Mouse (Mus musculus) midbrain, embryonic 10.5 days (tissue): ENCODE data around the gene Ptprg. TPM values are rescaled to one million over a fixed set of nuclear protein-coding genes. Genes with fewer than 3 reads are reported as not detected.
"Not testable (repeated sequence)": the region's sequence is repeated elsewhere in the genome, so short reads cannot be mapped to it uniquely, and the experiment has no call there.

Experiments
- DNase-seq: peaks from one replicate; pipeline ENCODE4 v3.0.0-alpha.2; 2017; ENCODE audit warnings: low spot score
- H3K27ac ChIP-seq: fragments of 300-500 bp; sonication (generic); replicated peaks from 2 replicates; pipeline ENCODE4 v1.5.1; 2016; ENCODE audit warnings: mild to moderate bottlenecking
- H3K27me3 ChIP-seq: fragments of 300-500 bp; sonication (generic); 2 replicates; pipeline ENCODE4 v1.6.1; 2016; ENCODE audit warnings: low read depth, mild to moderate bottlenecking; ENCODE audit not compliant: poor library complexity, severe bottlenecking
- H3K36me3 ChIP-seq: fragments of 300-500 bp; sonication (generic); 2 replicates; pipeline ENCODE4 v1.6.1; 2016; ENCODE audit warnings: mild to moderate bottlenecking, moderate library complexity
- H3K4me1 ChIP-seq: fragments of 300-500 bp; sonication (generic); 2 replicates; pipeline ENCODE4 v1.6.1; 2016
- H3K4me3 ChIP-seq: fragments of 300-500 bp; sonication (generic); 2 replicates; pipeline ENCODE4 v1.5.1; 2016; ENCODE audit warnings: mild to moderate bottlenecking, moderate library complexity
- H3K9me3 ChIP-seq: fragments of 300-500 bp; sonication (generic); replicated peaks from 2 replicates; pipeline ENCODE4 v1.6.1; 2016; ENCODE audit warnings: mild to moderate bottlenecking
- WGBS: fragments of 180-500 bp; shearing (Covaris S2); methylation state at CpG from one replicate; pipeline ENCODE4 v1.1.7; 2016; 5-methylcytosine and 5-hydroxymethylcytosine counted together
- polyA plus RNA-seq: library from polyadenylated mRNA; unstranded; fragments of >200 nt; fragmentation: Nextera tagmentation; extraction: Ambion mirVana; gene quantifications from 2 replicates; pipeline ENCODE4 v1.2.1, GENCODE M21; 2016

The Ptprg gene
- polyA plus RNA-seq, 1 experiment from 2014 or later: 34.8 TPM

GRCm38 (mm10) chr14:11955020-11955882 lies 401.9 kb downstream of the Ptprg start:
- WGBS: 76% methylated on average over 6 of the region's 6 CpGs
- H3K36me3 ChIP-seq: peaks cover 3% of the 10 kb centered on the region; the same call in 1 of the 2 replicates
- H3K27me3 ChIP-seq: no peaks in the 10 kb centered on the region
- no peak for DNase-seq
- H3K4me3 ChIP-seq: no peak overlapping the region
- H3K27ac ChIP-seq: no peak overlapping the region
- no peaks in the 10 kb centered on the region for H3K9me3 ChIP-seq
- H3K4me1 ChIP-seq: no peaks in the 10 kb centered on the region

- WGBS: 77% methylated on average over 15 of the region's 15 CpGs
- peaks cover 6% of the 10 kb centered on the region for H3K4me1 ChIP-seq
- peaks cover 5% of the 10 kb centered on the region; the same call in 1 of the 2 replicates for H3K36me3 ChIP-seq
- DNase-seq: no peak
- no peaks in the 10 kb centered on the region for H3K9me3 ChIP-seq
- H3K27me3 ChIP-seq: no peaks in the 10 kb centered on the region
- H3K4me3 ChIP-seq: no peak overlapping the region
- H3K27ac ChIP-seq: no peak overlapping the region
Measured at GRCm38 (mm10) chr14:11960269-11961121, 407.2 kb downstream of the Ptprg start.

DNA sequence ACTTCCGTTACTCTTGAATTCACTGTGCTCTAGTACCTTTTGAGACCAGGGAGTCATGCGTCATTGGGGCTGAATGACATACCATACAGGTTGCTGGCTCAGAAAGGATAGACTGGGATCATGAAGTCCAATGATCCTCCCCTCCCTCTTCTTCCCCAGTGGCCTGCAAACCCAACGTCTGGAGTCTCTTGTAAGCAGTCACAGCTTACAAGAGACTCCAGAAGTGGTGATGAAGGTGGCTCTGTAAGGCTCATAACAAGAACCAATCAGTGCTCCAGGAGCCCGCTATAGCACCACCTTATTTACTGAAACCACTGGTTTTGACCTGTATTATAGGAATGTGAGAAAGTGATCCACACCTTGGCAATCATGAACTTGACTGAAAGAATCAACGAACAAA lies 408.8 kb downstream of the Ptprg start:
- peaks cover 5% of the 10 kb centered on the region; the same call in 1 of the 2 replicates for H3K36me3 ChIP-seq
- WGBS: 84% methylated on average over 5 of the region's 5 CpGs
- no peaks in the 10 kb centered on the region for H3K9me3 ChIP-seq
- no peaks in the 10 kb centered on the region for H3K27me3 ChIP-seq
- H3K27ac ChIP-seq: no peak overlapping the region
- no peak for DNase-seq
- no peak overlapping the region for H3K4me3 ChIP-seq
- H3K4me1 ChIP-seq: peaks cover 11% of the 10 kb centered on the region

DNA sequence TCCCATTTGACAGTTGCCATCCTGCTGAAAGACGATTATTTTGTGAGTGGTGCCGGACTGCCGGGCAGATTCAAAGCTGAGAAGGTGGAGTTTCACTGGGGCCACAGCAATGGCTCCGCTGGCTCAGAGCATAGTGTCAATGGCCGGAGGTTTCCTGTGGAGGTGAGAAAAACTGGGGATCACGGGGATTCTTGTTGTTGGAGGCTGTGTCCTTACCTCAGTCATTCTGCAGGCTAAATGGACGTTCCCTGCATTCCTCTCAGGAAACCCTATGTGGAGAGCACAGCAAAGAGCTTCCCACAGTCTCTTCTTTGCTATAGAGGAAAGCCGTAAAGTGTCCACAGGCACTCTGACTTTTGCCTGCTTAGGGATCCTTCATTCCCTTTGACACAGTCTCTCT lies 409.2 kb downstream of the Ptprg start:
- no peaks in the 10 kb centered on the region for H3K27me3 ChIP-seq
- peaks cover 11% of the 10 kb centered on the region for H3K4me1 ChIP-seq
- no peak overlapping the region for H3K27ac ChIP-seq
- H3K4me3 ChIP-seq: no peak overlapping the region
- DNase-seq: no peak
- H3K9me3 ChIP-seq: no peaks in the 10 kb centered on the region
- H3K36me3 ChIP-seq: peaks cover 5% of the 10 kb centered on the region; the same call in 1 of the 2 replicates
- WGBS: 87% methylated on average over 8 of the region's 8 CpGs

- Histone ChIP-seq H3K4me1 (peaks cover 11% of the 10 kb centered on the region), H3K9me3 (no peaks in the 10 kb centered on the region), H3K27me3 (no peaks in the 10 kb centered on the region), H3K27ac (no peak overlapping the region), H3K4me3 (no peak overlapping the region), H3K36me3 (peaks cover 5% of the 10 kb centered on the region; the same call in 1 of the 2 replicates)
- no peak for DNase-seq
- 94% methylated on average over 10 of the region's 10 CpGs for WGBS
Measured at GRCm38 (mm10) chr14:11963791-11964190, 410.5 kb downstream of the Ptprg start.

DNA sequence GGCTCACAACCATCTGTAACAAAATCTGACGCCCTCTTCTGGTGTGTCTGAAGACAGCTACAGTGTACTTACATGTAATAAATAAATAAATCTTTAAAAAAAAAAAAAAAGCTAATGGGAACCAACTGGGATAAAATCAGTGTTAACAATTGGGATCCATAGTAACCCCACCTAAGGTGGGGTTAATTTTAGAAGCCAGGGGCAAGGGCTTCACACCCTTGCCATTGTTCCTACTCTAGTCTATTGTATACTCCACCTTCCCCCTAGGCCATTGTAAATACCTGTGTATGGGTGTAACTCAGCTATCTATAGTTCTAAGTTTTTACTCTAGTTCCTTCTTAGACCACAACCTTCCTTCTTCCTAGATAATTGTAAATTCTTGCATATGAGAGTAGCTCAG lies 411.0 kb downstream of the Ptprg start:
- H3K36me3 ChIP-seq, H3K9me3 ChIP-seq, DNase-seq, H3K27me3 ChIP-seq, H3K27ac ChIP-seq, H3K4me3 ChIP-seq: not testable (repeated sequence)
- peaks cover 11% of the 10 kb centered on the region for H3K4me1 ChIP-seq
- 79% methylated on average over 1 of the region's 1 CpGs for WGBS

- Histone ChIP-seq H3K9me3 (no peaks in the 10 kb centered on the region), H3K4me1 (peaks cover 7% of the 10 kb centered on the region), H3K27ac (no peak overlapping the region), H3K27me3 (no peaks in the 10 kb centered on the region), H3K4me3 (no peak overlapping the region), H3K36me3 (peaks cover 5% of the 10 kb centered on the region; the same call in 1 of the 2 replicates)
- WGBS: 58% methylated on average over 5 of the region's 5 CpGs
- DNase-seq: no peak
Measured at GRCm38 (mm10) chr14:11965878-11966277, 412.5 kb downstream of the Ptprg start.

DNA sequence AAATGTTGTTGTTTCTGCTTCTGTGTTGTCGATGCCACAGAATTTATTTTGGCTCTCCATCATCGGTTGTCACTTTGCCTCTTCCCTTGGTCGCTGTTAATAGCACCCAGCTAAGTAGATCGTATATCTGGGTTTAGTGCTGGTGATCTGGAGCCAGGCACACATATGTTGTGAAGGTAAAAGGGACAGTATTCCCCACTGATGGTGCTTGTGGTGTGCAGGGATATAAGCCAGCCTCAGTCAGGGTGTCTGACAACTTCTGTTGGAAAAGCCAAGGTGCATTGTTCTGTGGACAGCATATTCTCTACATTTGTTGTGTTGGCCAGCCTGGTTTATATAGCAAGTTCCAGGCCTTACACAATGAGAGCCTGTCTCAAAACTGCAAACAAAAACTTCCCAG lies 428.4 kb downstream of the Ptprg start:
- H3K4me1 ChIP-seq: no peaks in the 10 kb centered on the region; the same call in 1 of the 2 replicates
- WGBS: 95% methylated on average over 4 of the region's 4 CpGs

DNA sequence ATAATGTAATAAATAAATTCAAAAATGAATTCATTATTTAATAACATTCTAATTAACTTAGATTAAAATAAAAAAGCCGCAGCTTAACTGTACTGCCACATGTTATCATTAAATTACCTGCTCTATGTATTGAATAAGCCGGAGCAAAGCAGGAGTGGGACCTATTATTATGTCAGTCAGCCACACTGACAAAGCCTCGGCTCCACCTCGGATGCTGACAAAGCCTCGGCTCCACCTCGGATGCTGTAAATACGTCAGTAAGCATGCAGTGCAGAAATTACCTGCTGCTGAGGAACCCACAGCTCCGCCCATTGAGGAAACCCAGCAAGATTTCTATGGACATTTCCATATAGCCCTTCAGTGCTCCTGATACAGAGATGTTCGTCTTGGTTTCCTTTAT lies 429.7 kb downstream of the Ptprg start:
- WGBS: 84% methylated on average over 9 of the region's 9 CpGs
- Histone ChIP-seq H3K27ac (no peak overlapping the region), H3K36me3 (no peaks in the 10 kb centered on the region), H3K4me3 (no peak overlapping the region), H3K4me1 (no peaks in the 10 kb centered on the region; the same call in 1 of the 2 replicates), H3K27me3 (no peaks in the 10 kb centered on the region), H3K9me3 (no peaks in the 10 kb centered on the region)
- DNase-seq: no peak

More for the DNA sequence above, 428.4 kb downstream of the Ptprg start:
- DNase-seq: no peak
- Histone ChIP-seq H3K27me3 (no peaks in the 10 kb centered on the region), H3K9me3 (no peaks in the 10 kb centered on the region), H3K4me3 (no peak overlapping the region), H3K27ac (no peak overlapping the region), H3K36me3 (no peaks in the 10 kb centered on the region)

GRCm38 (mm10) chr14:11984086-11984485 lies 430.8 kb downstream of the Ptprg start:
- no peak overlapping the region for H3K4me3 ChIP-seq
- no peak overlapping the region for H3K27ac ChIP-seq
- no peaks in the 10 kb centered on the region for H3K27me3 ChIP-seq
- no peaks in the 10 kb centered on the region; the same call in 1 of the 2 replicates for H3K4me1 ChIP-seq
- H3K36me3 ChIP-seq: no peaks in the 10 kb centered on the region
- DNase-seq: no peak
- 73% methylated on average over 3 of the region's 3 CpGs for WGBS
- no peaks in the 10 kb centered on the region for H3K9me3 ChIP-seq

DNA sequence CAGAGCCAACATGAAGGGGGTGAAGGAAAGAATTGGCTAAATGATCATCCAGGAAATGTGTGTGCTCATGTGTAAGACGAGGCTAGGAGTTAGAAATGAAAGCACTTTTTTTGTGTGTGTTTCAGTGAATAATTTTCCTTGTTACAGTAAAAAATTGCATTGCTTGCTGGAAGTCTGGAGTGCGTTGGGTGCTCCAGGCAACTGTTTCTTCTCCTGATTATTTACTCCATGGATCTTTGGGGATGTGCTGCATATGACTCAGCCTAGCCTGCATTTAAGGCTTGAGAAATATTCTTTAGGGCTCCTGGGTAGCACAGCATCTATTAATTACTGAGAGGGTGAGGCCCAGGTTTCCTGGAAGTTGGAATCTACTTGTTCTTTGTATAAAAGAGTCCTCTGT lies 435.6 kb downstream of the Ptprg start:
- Histone ChIP-seq H3K27ac (no peak overlapping the region), H3K36me3 (no peaks in the 10 kb centered on the region), H3K4me3 (no peak overlapping the region), H3K27me3 (no peaks in the 10 kb centered on the region), H3K4me1 (no peaks in the 10 kb centered on the region), H3K9me3 (no peaks in the 10 kb centered on the region)
- DNase-seq: no peak
- 87% methylated on average over 2 of the region's 2 CpGs for WGBS

DNA sequence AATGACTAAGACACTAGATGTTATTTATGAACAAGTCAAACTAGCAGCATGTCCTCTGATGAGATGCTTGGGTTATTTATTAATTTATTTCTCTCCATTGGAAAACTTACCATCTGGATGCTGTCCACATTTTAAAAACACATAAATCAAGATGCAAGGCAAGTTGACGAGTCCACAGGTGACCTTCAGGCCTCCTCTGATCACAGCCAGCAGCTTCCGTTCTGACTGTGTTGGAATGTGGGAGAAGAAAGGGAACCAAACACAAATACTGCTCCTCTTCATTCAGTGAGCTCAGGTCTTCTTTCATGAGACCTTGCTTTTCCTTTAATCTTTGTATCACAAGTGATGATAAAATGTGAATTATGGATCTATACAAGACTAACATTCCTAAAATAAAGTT lies 437.8 kb downstream of the Ptprg start:
- no peak for DNase-seq
- Histone ChIP-seq H3K4me3 (no peak overlapping the region), H3K9me3 (no peaks in the 10 kb centered on the region), H3K4me1 (no peaks in the 10 kb centered on the region), H3K27me3 (no peaks in the 10 kb centered on the region), H3K27ac (no peak overlapping the region), H3K36me3 (no peaks in the 10 kb centered on the region)
- WGBS: 85% methylated on average over 2 of the region's 2 CpGs

DNA sequence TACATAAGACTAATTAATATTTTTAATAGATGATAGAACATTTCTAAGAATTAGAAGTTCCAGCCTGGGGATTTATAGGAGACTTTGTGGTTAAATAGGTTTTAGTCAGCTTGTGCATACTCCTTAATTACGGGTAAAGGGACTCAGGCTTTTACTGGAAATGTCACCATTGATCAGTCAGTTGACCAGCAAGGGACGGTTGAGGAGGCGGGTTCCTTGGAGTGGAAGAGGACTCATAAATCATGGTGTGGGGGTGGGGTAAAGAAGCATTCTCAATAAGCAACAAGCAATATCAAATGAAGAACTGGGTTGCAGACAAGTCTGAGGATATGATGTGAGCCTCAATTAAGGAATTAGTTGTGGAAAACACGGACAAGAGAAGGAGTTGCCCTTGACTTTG lies 438.8 kb downstream of the Ptprg start:
- Histone ChIP-seq H3K4me3 (no peak overlapping the region), H3K27me3 (no peaks in the 10 kb centered on the region)
- WGBS: 93% methylated on average over 4 of the region's 4 CpGs

More for the DNA sequence above, 438.8 kb downstream of the Ptprg start:
- no peak overlapping the region for H3K27ac ChIP-seq
- H3K36me3 ChIP-seq: no peaks in the 10 kb centered on the region
- H3K9me3 ChIP-seq: no peaks in the 10 kb centered on the region
- DNase-seq: no peak
- no peaks in the 10 kb centered on the region for H3K4me1 ChIP-seq
